Mouse (Mus musculus) liver, embryonic 14.5 days (tissue): ENCODE measurements around the gene Cog2.

Experiments used
- CTCF ChIP-seq: IDR thresholded peaks from 2 replicates; pipeline ENCODE4 v1.5.1; 2016; ENCODE audit warnings: antibody characterized with exemption, low read depth, control low read depth
- EP300 ChIP-seq: IDR thresholded peaks from 2 replicates; pipeline ENCODE4 v1.6.1; 2016; ENCODE audit warnings: antibody characterized with exemption, low read depth

- no peak for TF ChIP-seq EP300
- TF ChIP-seq CTCF: no peak
Measured at GRCm38 (mm10) chr8:124551011-124551661, 30.6 kb downstream of the Cog2 start.
